Mouse (Mus musculus): ENCODE measurements at regions not wholly inside any gene's neighbourhood (a gene's known extent, or its start where the extent isn't known, plus 50 kb on each side); places are given as distances from the start of the nearest gene placed in this dataset.

DNA sequence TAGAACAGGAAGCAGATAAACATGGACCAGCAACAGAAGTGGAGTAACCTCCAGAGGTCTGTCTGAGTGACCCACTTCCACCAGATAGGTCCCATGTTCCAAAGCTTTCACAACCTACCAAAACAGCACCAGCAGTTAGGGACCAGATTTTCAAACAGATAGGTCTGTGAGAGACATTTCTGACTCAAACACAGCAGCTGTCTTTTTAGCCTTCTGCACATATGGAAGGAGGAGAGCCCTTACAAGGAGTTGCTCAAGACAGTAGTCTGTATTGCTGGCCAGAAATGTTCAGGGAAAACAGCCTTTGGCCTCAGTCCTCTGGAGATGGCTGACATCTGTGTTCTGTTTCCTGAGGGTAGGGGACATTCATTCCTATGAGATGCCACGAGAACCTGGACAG lies 83.9 kb upstream of the Tlk1 start:
- TF ChIP-seq POLR2A (IDR thresholded peaks at IDR 0.05; ENCODE audit: borderline replicate concordance, extremely low read depth, low read depth, low read length) (no peak), CTCF (IDR thresholded peaks at IDR 0.05; ENCODE audit: insufficient read depth, low read length) (no peak)

All from lung, adult 2 months (tissue).